Mouse (Mus musculus) MEL (cell line): ENCODE measurements at regions not wholly inside any gene's neighbourhood (a gene's known extent, or its start where the extent isn't known, plus 50 kb on each side); places are given as distances from the start of the nearest gene placed in this dataset.
"Not testable (repeated sequence)": the region's sequence is repeated elsewhere in the genome, so short reads cannot be mapped to it uniquely, and the experiment has no call there.

Experiments used
- DNase-seq: peaks from one replicate; pipeline ENCODE4 v3.0.0; 2011; ENCODE audit warnings: low read depth, low spot score
- H3K27ac ChIP-seq: 2 replicates; pipeline ENCODE4 v1.5.1; 2012; ENCODE audit warnings: low read depth, mild to moderate bottlenecking, control low read depth, low read length, moderate library complexity; ENCODE audit not compliant: control insufficient read depth
- H3K27me3 ChIP-seq, 2 experiments: fragments of 150-350 bp in 1 of 2; sonication (generic) in 1 of 2; 2 replicates each; pipeline ENCODE4 v1.6.1; 2012; ENCODE audit warnings: low read length in 2 of 2, mild to moderate bottlenecking in 2 of 2, improper control_type of control experiment in 1 of 2, moderate library complexity in 1 of 2; ENCODE audit not compliant: insufficient read depth in 2 of 2, control insufficient read depth in 1 of 2
- H3K36me3 ChIP-seq, 2 experiments: 2 replicates each; pipeline ENCODE4 v1.6.1; 2012 to 2014; ENCODE audit warnings: low read length in 2 of 2, improper control_type of control experiment in 1 of 2, inconsistent platforms in 1 of 2, mild to moderate bottlenecking in 1 of 2; ENCODE audit not compliant: insufficient read depth in 2 of 2, control insufficient read depth in 1 of 2
- H3K4me1 ChIP-seq, 2 experiments: fragments of 150-350 bp in 1 of 2; sonication (generic) in 1 of 2; 2 replicates each; pipeline ENCODE4 v1.6.1; 2012; ENCODE audit warnings: low read length in 2 of 2, improper control_type of control experiment in 1 of 2, mild to moderate bottlenecking in 1 of 2; ENCODE audit not compliant: insufficient read depth in 2 of 2, control insufficient read depth in 1 of 2
- H3K4me3 ChIP-seq, 2 experiments: fragments of 150-350 bp in 1 of 2; sonication (generic) in 1 of 2; 2 replicates each; pipeline ENCODE4 v1.5.1; 2012; ENCODE audit warnings: low read depth in 2 of 2, low read length in 2 of 2, mild to moderate bottlenecking in 2 of 2, moderate library complexity in 2 of 2, control low read depth in 1 of 2, improper control_type of control experiment in 1 of 2; ENCODE audit not compliant: control insufficient read depth in 1 of 2, insufficient read depth in 1 of 2
- H3K79me2 ChIP-seq: 2 replicates; pipeline ENCODE4 v1.6.1; 2012; ENCODE audit warnings: mild to moderate bottlenecking, low read length, moderate library complexity; ENCODE audit not compliant: control insufficient read depth, poor library complexity, insufficient read depth
- H3K9ac ChIP-seq: 2 replicates; pipeline ENCODE4 v1.6.1; 2012; ENCODE audit warnings: low read depth, mild to moderate bottlenecking, control low read depth, low read length, moderate library complexity; ENCODE audit not compliant: control insufficient read depth, poor library complexity, severe bottlenecking
- H3K9me3 ChIP-seq: fragments of 150-350 bp; sonication (generic); replicated peaks from 2 replicates; pipeline ENCODE4 v1.6.1; 2012; ENCODE audit warnings: mild to moderate bottlenecking, low read length, improper control_type of control experiment, moderate library complexity; ENCODE audit not compliant: insufficient read depth
- CHD2 ChIP-seq: IDR thresholded peaks from 2 replicates; pipeline ENCODE4 v1.6.1; 2011; ENCODE audit warnings: low read length, improper control_type of control experiment
- E2F4 ChIP-seq: IDR thresholded peaks from 2 replicates; pipeline ENCODE4 v1.6.1; 2011; ENCODE audit warnings: low read depth, low read length, improper control_type of control experiment, borderline replicate concordance
- GATA1 ChIP-seq: IDR thresholded peaks from 2 replicates; pipeline ENCODE4 v1.6.1; 2011; ENCODE audit warnings: low read depth, low read length, improper control_type of control experiment
- HCFC1 ChIP-seq: IDR thresholded peaks from 2 replicates; pipeline ENCODE4 v1.6.1; 2012; ENCODE audit warnings: low read depth, mild to moderate bottlenecking, inconsistent platforms, low read length, improper control_type of control experiment, moderate library complexity
- JUND ChIP-seq: IDR thresholded peaks from 2 replicates; pipeline ENCODE4 v1.6.1; 2011; ENCODE audit warnings: low read depth, mild to moderate bottlenecking, improper control_type of control experiment, low read length
- MXI1 ChIP-seq: IDR thresholded peaks from 2 replicates; pipeline ENCODE4 v1.6.1; 2011; ENCODE audit warnings: mild to moderate bottlenecking, low read depth, low read length, improper control_type of control experiment
- POLR2A ChIP-seq, 2 experiments: IDR thresholded peaks; 2 replicates each; pipeline ENCODE4 v1.6.1; 2011 to 2012; ENCODE audit warnings: low read length in 2 of 2, mild to moderate bottlenecking in 2 of 2, control low read depth in 1 of 2, improper control_type of control experiment in 1 of 2, low read depth in 1 of 2, moderate library complexity in 1 of 2; ENCODE audit not compliant: control insufficient read depth in 1 of 2, insufficient read depth in 1 of 2, poor library complexity in 1 of 2
- RAD21 ChIP-seq: IDR thresholded peaks from 2 replicates; pipeline ENCODE4 v1.6.1; 2011; ENCODE audit warnings: mild to moderate bottlenecking, low read depth, low read length, improper control_type of control experiment
- RCOR1 ChIP-seq: IDR thresholded peaks from 2 replicates; pipeline ENCODE4 v1.6.1; 2012; ENCODE audit warnings: low read depth, mild to moderate bottlenecking, inconsistent platforms, low read length, improper control_type of control experiment
- SIN3A ChIP-seq: IDR thresholded peaks from 2 replicates; pipeline ENCODE4 v1.6.1; 2012; ENCODE audit warnings: low read length, improper control_type of control experiment, inconsistent platforms
- SMC3 ChIP-seq: IDR thresholded peaks from 2 replicates; pipeline ENCODE4 v1.6.1; 2011; ENCODE audit warnings: low read depth, low read length, improper control_type of control experiment
- TAL1 ChIP-seq: IDR thresholded peaks from 2 replicates; pipeline ENCODE4 v1.6.1; 2012; ENCODE audit warnings: mild to moderate bottlenecking, inconsistent platforms, low read length, moderate library complexity, mixed read lengths
- TBP ChIP-seq: IDR thresholded peaks from 2 replicates; pipeline ENCODE4 v1.8.0; 2011; ENCODE audit warnings: low read depth, low read length, improper control_type of control experiment
- UBTF ChIP-seq: IDR thresholded peaks from 2 replicates; pipeline ENCODE4 v1.6.1; 2012; ENCODE audit warnings: low read depth, mild to moderate bottlenecking, inconsistent platforms, low read length, improper control_type of control experiment, moderate library complexity, borderline replicate concordance; ENCODE audit not compliant: insufficient read depth
- ZKSCAN1 ChIP-seq: IDR thresholded peaks from 2 replicates; pipeline ENCODE4 v1.6.1; 2012; ENCODE audit warnings: low read depth, mild to moderate bottlenecking, inconsistent platforms, low read length, improper control_type of control experiment, moderate library complexity

- not testable (repeated sequence) for H3K27me3 ChIP-seq, H3K79me2 ChIP-seq, H3K36me3 ChIP-seq, DNase-seq, H3K27ac ChIP-seq, H3K9ac ChIP-seq, H3K9me3 ChIP-seq, H3K4me1 ChIP-seq, H3K4me3 ChIP-seq
Observed at GRCm38 (mm10) chr1:166576651-166577050, 70.8 kb downstream of the Gm4847 start.

- DNase-seq = peak; percentile 48
- H3K27ac ChIP-seq = no peak overlapping the region
- H3K9ac ChIP-seq = no peak overlapping the region
- no peaks in the 10 kb centered on the region for H3K79me2 ChIP-seq
- no peak overlapping the region for H3K4me3 ChIP-seq
- TF ChIP-seq TBP = no peak
- TF ChIP-seq E2F4 = no peak
- no peak for TF ChIP-seq SMC3
- no peak for TF ChIP-seq HCFC1
- TF ChIP-seq ZKSCAN1 = no peak
- no peak for TF ChIP-seq UBTF
- TF ChIP-seq SIN3A = no peak
- no peak for TF ChIP-seq GATA1
- no peak for TF ChIP-seq MXI1
- TF ChIP-seq TAL1 = no peak
- TF ChIP-seq CHD2 = no peak
- TF ChIP-seq JUND = no peak
- no peak for TF ChIP-seq RAD21
- no peak for TF ChIP-seq RCOR1
- TF ChIP-seq POLR2A (IDR thresholded peaks at IDR 0.05; ENCODE audit: control insufficient read depth in 1 of 2, insufficient read depth in 1 of 2, low read depth in 1 of 2, low read length in 2 of 2, poor library complexity in 1 of 2) = no peak
- no peaks in the 10 kb centered on the region for H3K27me3 ChIP-seq
- H3K36me3 ChIP-seq = no peaks in the 10 kb centered on the region
- H3K4me1 ChIP-seq = no peaks in the 10 kb centered on the region
- H3K9me3 ChIP-seq = no peaks in the 10 kb centered on the region
Observed at GRCm38 (mm10) chr1:166571776-166572175, 74.4 kb upstream of the Gm4846 start.
